Mouse (Mus musculus) forebrain, postnatal 0 days (tissue): ENCODE measurements at regions not wholly inside any gene's neighbourhood (a gene's known extent, or its start where the extent isn't known, plus 50 kb on each side); places are given as distances from the start of the nearest gene placed in this dataset.

Source experiments
- ATAC-seq: fragments of 200-750 bp; cut with Nextera tagmentation; 2 replicates; pipeline ENCODE4 v1.8.0; 2017; ENCODE audit warnings: mild to moderate bottlenecking, moderate library complexity
- DNase-seq: peaks from one replicate; pipeline ENCODE4 v3.0.0-alpha.2; 2015
- H3K27ac ChIP-seq: fragments of 300-500 bp; sonication (generic); 2 replicates; pipeline ENCODE4 v1.5.1; 2014; ENCODE audit warnings: low read depth, mild to moderate bottlenecking, antibody characterized with exemption, low read length, moderate library complexity, mixed read lengths
- H3K27me3 ChIP-seq: fragments of 300-500 bp; sonication (generic); 2 replicates; pipeline ENCODE4 v1.6.1; 2014; ENCODE audit warnings: mild to moderate bottlenecking, low read length, mixed read lengths; ENCODE audit not compliant: insufficient read depth
- H3K36me3 ChIP-seq: fragments of 300-500 bp; sonication (generic); 2 replicates; pipeline ENCODE4 v1.6.1; 2014; ENCODE audit warnings: mild to moderate bottlenecking, moderate library complexity; ENCODE audit not compliant: insufficient read depth
- H3K4me1 ChIP-seq: fragments of 300-500 bp; sonication (generic); 2 replicates; pipeline ENCODE4 v1.6.1; 2014; ENCODE audit warnings: antibody characterized with exemption; ENCODE audit not compliant: insufficient read depth
- H3K4me2 ChIP-seq: fragments of 300-500 bp; sonication (generic); 2 replicates; pipeline ENCODE4 v1.6.1; 2014; ENCODE audit warnings: low read depth, mild to moderate bottlenecking, moderate library complexity
- H3K4me3 ChIP-seq: fragments of 300-500 bp; sonication (generic); 2 replicates; pipeline ENCODE4 v1.5.1; 2014; ENCODE audit warnings: low read depth, low read length, mixed read lengths
- H3K9ac ChIP-seq: fragments of 300-500 bp; sonication (generic); 2 replicates; pipeline ENCODE4 v1.6.1; 2014; ENCODE audit warnings: mild to moderate bottlenecking
- H3K9me3 ChIP-seq: fragments of 300-500 bp; sonication (generic); 2 replicates; pipeline ENCODE4 v1.6.1; 2016; ENCODE audit warnings: low read length
- CTCF ChIP-seq: sonication (generic); IDR thresholded peaks from 2 replicates; pipeline ENCODE4 v1.5.1; 2016; ENCODE audit warnings: antibody characterized with exemption, control low read depth, low read depth
- WGBS: fragments of 180-500 bp; shearing (Covaris S2); extraction: QIAGEN DNeasy Blood & Tissue Kit; methylation state at CpG from one replicate; pipeline ENCODE4 v1.1.7; 2014; 5-methylcytosine and 5-hydroxymethylcytosine counted together

- ATAC-seq (no peak), DNase-seq (no peak)
- TF ChIP-seq CTCF, result no peak
- Histone ChIP-seq H3K4me2 (no peak overlapping the region), H3K36me3 (no peaks in the 10 kb centered on the region), H3K27me3 (no peaks in the 10 kb centered on the region), H3K4me1 (no peaks in the 10 kb centered on the region), H3K4me3 (no peak overlapping the region), H3K9me3 (no peaks in the 10 kb centered on the region), H3K27ac (no peak overlapping the region), H3K9ac (no peak overlapping the region)
These were observed 1087.0 kb downstream of the Dnajb9 start for GRCm38 (mm10) chr12:43123160-43123559.

GRCm38 (mm10) chr12:43112096-43112495 is 1098.0 kb downstream of the Dnajb9 start:
- TF ChIP-seq CTCF, result no peak
- no peaks in the 10 kb centered on the region for H3K27me3 ChIP-seq
- no peaks in the 10 kb centered on the region for H3K36me3 ChIP-seq
- H3K9ac ChIP-seq, result no peak overlapping the region
- H3K4me2 ChIP-seq, result no peak overlapping the region
- H3K27ac ChIP-seq, result no peak overlapping the region
- DNase-seq (no peak), ATAC-seq (no peak)
- no peak overlapping the region for H3K4me3 ChIP-seq
- H3K4me1 ChIP-seq, result no peaks in the 10 kb centered on the region
- H3K9me3 ChIP-seq, result no peaks in the 10 kb centered on the region
- 28% methylated on average over 2 of the region's 2 CpGs for WGBS

GRCm38 (mm10) chr12:43099382-43099781 is 1110.7 kb downstream of the Dnajb9 start:
- peak; percentile 76 for ATAC-seq
- no peak for TF ChIP-seq CTCF
- peak; percentile 20 for DNase-seq

GRCm38 (mm10) chr12:43078081-43078480 is 1132.0 kb downstream of the Dnajb9 start:
- WGBS, result 48% methylated on average over 3 of the region's 3 CpGs
- no peak for ATAC-seq
- no peak for TF ChIP-seq CTCF

More at GRCm38 (mm10) chr12:43099382-43099781, 1110.7 kb downstream of the Dnajb9 start:
- H3K36me3 ChIP-seq, result no peaks in the 10 kb centered on the region
- no peaks in the 10 kb centered on the region for H3K4me1 ChIP-seq
- no peak overlapping the region for H3K4me3 ChIP-seq
- no peaks in the 10 kb centered on the region for H3K9me3 ChIP-seq
- H3K27me3 ChIP-seq, result no peaks in the 10 kb centered on the region
- H3K4me2 ChIP-seq, result no peak overlapping the region
- H3K27ac ChIP-seq, result no peak overlapping the region
- no peak overlapping the region for H3K9ac ChIP-seq

More at GRCm38 (mm10) chr12:43078081-43078480, 1132.0 kb downstream of the Dnajb9 start:
- H3K4me2 ChIP-seq, result no peak overlapping the region
- H3K9ac ChIP-seq, result no peak overlapping the region
- no peak overlapping the region for H3K4me3 ChIP-seq
- no peaks in the 10 kb centered on the region for H3K36me3 ChIP-seq
- no peaks in the 10 kb centered on the region for H3K4me1 ChIP-seq
- H3K27ac ChIP-seq, result no peak overlapping the region
- no peaks in the 10 kb centered on the region for H3K27me3 ChIP-seq
- no peaks in the 10 kb centered on the region for H3K9me3 ChIP-seq
- DNase-seq, result no peak
